Mouse (Mus musculus): ENCODE data around the gene Sgca. TPM values are rescaled to one million over a fixed set of nuclear protein-coding genes. Genes with fewer than 3 reads are reported as not detected.

The Sgca gene
- polyA plus RNA-seq (2014; fragmentation: Nextera tagmentation; extraction: Ambion mirVana), result 0.38 and 0.84 TPM in 2 replicates

GRCm38 (mm10) chr11:94976199-94976598 lies at the start of gene Sgca:
Sgca (minus strand) TSS chr11:94976327.
- 74% methylated on average over 5 of the region's 5 CpGs for WGBS
- H3K4me3 ChIP-seq (ENCODE audit: low read depth, low read length), result no peak within 1 kb of the TSS
- no peak for ATAC-seq (replicated peaks; ENCODE audit: insufficient number of reproducible peaks, low FRiP score, low TSS enrichment, low read depth)
- no peaks in the 10 kb centered on the region for H3K27me3 ChIP-seq (ENCODE audit: control insufficient read depth, insufficient read depth, low read length)
- no peak within 1 kb of the TSS for H3K9ac ChIP-seq (replicated peaks; ENCODE audit: low read length)
- H3K4me2 ChIP-seq (ENCODE audit: low read depth, low read length), result no peak within 1 kb of the TSS
- no peak for DNase-seq (ENCODE audit: low spot score)
- H3K27ac ChIP-seq (replicated peaks; ENCODE audit: low read depth, low read length), result no peak within 1 kb of the TSS
- H3K4me1 ChIP-seq (ENCODE audit: control insufficient read depth, insufficient read depth, low read length), result 0 out of 2 replicates have a peak, but pooled peaks cover 3% of the 10 kb centered on the region
- no peaks in the 10 kb centered on the region for H3K36me3 ChIP-seq (replicated peaks; ENCODE audit: control insufficient read depth, insufficient read depth, low read depth, low read length)
- no peaks in the 10 kb centered on the region for H3K9me3 ChIP-seq (replicated peaks; ENCODE audit: control insufficient read depth, low read length)

GRCm38 (mm10) chr11:95025227-95026012 lies 49.3 kb upstream of the Sgca start:
- DNase-seq (ENCODE audit: low spot score) (no peak), ATAC-seq (replicated peaks; ENCODE audit: insufficient number of reproducible peaks, low FRiP score, low TSS enrichment, low read depth) (no peak)
- no peaks in the 10 kb centered on the region; the same call in 1 of the 2 replicates for H3K4me1 ChIP-seq (ENCODE audit: control insufficient read depth, insufficient read depth, low read length)
- H3K27ac ChIP-seq (replicated peaks; ENCODE audit: low read depth, low read length), result no peak overlapping the region
- WGBS, result 89% methylated on average over 11 of the region's 11 CpGs
- H3K27me3 ChIP-seq (ENCODE audit: control insufficient read depth, insufficient read depth, low read length), result no peaks in the 10 kb centered on the region
- no peak overlapping the region for H3K4me3 ChIP-seq (ENCODE audit: low read depth, low read length)
- H3K9ac ChIP-seq (replicated peaks; ENCODE audit: low read length), result no peak overlapping the region
- H3K36me3 ChIP-seq (replicated peaks; ENCODE audit: control insufficient read depth, insufficient read depth, low read depth, low read length), result peaks cover 22% of the 10 kb centered on the region
- H3K4me2 ChIP-seq (ENCODE audit: low read depth, low read length), result no peak overlapping the region
- no peaks in the 10 kb centered on the region for H3K9me3 ChIP-seq (replicated peaks; ENCODE audit: control insufficient read depth, low read length)

GRCm38 (mm10) chr11:95024439-95025184 lies 48.5 kb upstream of the Sgca start:
- Histone ChIP-seq H3K27me3 (ENCODE audit: control insufficient read depth, insufficient read depth, low read length) (no peaks in the 10 kb centered on the region), H3K27ac (replicated peaks; ENCODE audit: low read depth, low read length) (no peak overlapping the region), H3K9ac (replicated peaks; ENCODE audit: low read length) (no peak overlapping the region), H3K9me3 (replicated peaks; ENCODE audit: control insufficient read depth, low read length) (no peaks in the 10 kb centered on the region), H3K4me2 (ENCODE audit: low read depth, low read length) (no peak overlapping the region), H3K4me3 (ENCODE audit: low read depth, low read length) (no peak overlapping the region), H3K36me3 (replicated peaks; ENCODE audit: control insufficient read depth, insufficient read depth, low read depth, low read length) (peaks cover 22% of the 10 kb centered on the region), H3K4me1 (ENCODE audit: control insufficient read depth, insufficient read depth, low read length) (no peaks in the 10 kb centered on the region; the same call in 1 of the 2 replicates)
- WGBS, result 77% methylated on average over 29 of the region's 29 CpGs
- no peak for DNase-seq (ENCODE audit: low spot score)
- no peak for ATAC-seq (replicated peaks; ENCODE audit: insufficient number of reproducible peaks, low FRiP score, low TSS enrichment, low read depth)

GRCm38 (mm10) chr11:95023481-95023880 lies 47.4 kb upstream of the Sgca start:
- Histone ChIP-seq H3K27me3 (ENCODE audit: control insufficient read depth, insufficient read depth, low read length) (no peaks in the 10 kb centered on the region), H3K9ac (replicated peaks; ENCODE audit: low read length) (no peak overlapping the region), H3K4me2 (ENCODE audit: low read depth, low read length) (no peak overlapping the region), H3K36me3 (replicated peaks; ENCODE audit: control insufficient read depth, insufficient read depth, low read depth, low read length) (peaks cover 22% of the 10 kb centered on the region), H3K9me3 (replicated peaks; ENCODE audit: control insufficient read depth, low read length) (no peaks in the 10 kb centered on the region), H3K4me3 (ENCODE audit: low read depth, low read length) (no peak overlapping the region), H3K4me1 (ENCODE audit: control insufficient read depth, insufficient read depth, low read length) (no peaks in the 10 kb centered on the region; the same call in 1 of the 2 replicates), H3K27ac (replicated peaks; ENCODE audit: low read depth, low read length) (no peak overlapping the region)
- 92% methylated on average over 9 of the region's 9 CpGs for WGBS
- DNase-seq (ENCODE audit: low spot score) (no peak), ATAC-seq (replicated peaks; ENCODE audit: insufficient number of reproducible peaks, low FRiP score, low TSS enrichment, low read depth) (no peak)

GRCm38 (mm10) chr11:95022237-95022992 lies 46.3 kb upstream of the Sgca start:
- Histone ChIP-seq H3K36me3 (replicated peaks; ENCODE audit: control insufficient read depth, insufficient read depth, low read depth, low read length) (peaks cover 22% of the 10 kb centered on the region), H3K27me3 (ENCODE audit: control insufficient read depth, insufficient read depth, low read length) (no peaks in the 10 kb centered on the region), H3K4me2 (ENCODE audit: low read depth, low read length) (no peak overlapping the region), H3K27ac (replicated peaks; ENCODE audit: low read depth, low read length) (no peak overlapping the region), H3K9ac (replicated peaks; ENCODE audit: low read length) (no peak overlapping the region), H3K9me3 (replicated peaks; ENCODE audit: control insufficient read depth, low read length) (no peaks in the 10 kb centered on the region), H3K4me1 (ENCODE audit: control insufficient read depth, insufficient read depth, low read length) (no peaks in the 10 kb centered on the region), H3K4me3 (ENCODE audit: low read depth, low read length) (no peak overlapping the region)
- WGBS, result 80% methylated on average over 10 of the region's 10 CpGs
- DNase-seq (ENCODE audit: low spot score) (no peak), ATAC-seq (replicated peaks; ENCODE audit: insufficient number of reproducible peaks, low FRiP score, low TSS enrichment, low read depth) (no peak)

- H3K9ac ChIP-seq (replicated peaks; ENCODE audit: low read length), result no peak overlapping the region
- no peaks in the 10 kb centered on the region for H3K27me3 ChIP-seq (ENCODE audit: control insufficient read depth, insufficient read depth, low read length)
- H3K4me2 ChIP-seq (ENCODE audit: low read depth, low read length), result no peak overlapping the region
- no peak overlapping the region for H3K27ac ChIP-seq (replicated peaks; ENCODE audit: low read depth, low read length)
- no peak overlapping the region for H3K4me3 ChIP-seq (ENCODE audit: low read depth, low read length)
- 75% methylated on average over 3 of the region's 3 CpGs for WGBS
- DNase-seq (ENCODE audit: low spot score) (no peak), ATAC-seq (replicated peaks; ENCODE audit: insufficient number of reproducible peaks, low FRiP score, low TSS enrichment, low read depth) (no peak)
- peaks cover 2% of the 10 kb centered on the region for H3K36me3 ChIP-seq (replicated peaks; ENCODE audit: control insufficient read depth, insufficient read depth, low read depth, low read length)
- no peaks in the 10 kb centered on the region for H3K9me3 ChIP-seq (replicated peaks; ENCODE audit: control insufficient read depth, low read length)
- H3K4me1 ChIP-seq (ENCODE audit: control insufficient read depth, insufficient read depth, low read length), result peaks cover 7% of the 10 kb centered on the region
Observed at GRCm38 (mm10) chr11:95015484-95015883, 39.4 kb upstream of the Sgca start.

GRCm38 (mm10) chr11:95012487-95012886 lies 36.4 kb upstream of the Sgca start:
- H3K4me2 ChIP-seq (ENCODE audit: low read depth, low read length), result peak overlapping the region; percentile 4; the same call in 1 of the 2 replicates
- no peaks in the 10 kb centered on the region for H3K9me3 ChIP-seq (replicated peaks; ENCODE audit: control insufficient read depth, low read length)
- no peak for ATAC-seq (replicated peaks; ENCODE audit: insufficient number of reproducible peaks, low FRiP score, low TSS enrichment, low read depth)
- H3K4me1 ChIP-seq (ENCODE audit: control insufficient read depth, insufficient read depth, low read length), result peaks cover 8% of the 10 kb centered on the region
- no peak overlapping the region for H3K9ac ChIP-seq (replicated peaks; ENCODE audit: low read length)
- WGBS, result 54% methylated on average over 3 of the region's 3 CpGs
- no peak for DNase-seq (ENCODE audit: low spot score)
- H3K36me3 ChIP-seq (replicated peaks; ENCODE audit: control insufficient read depth, insufficient read depth, low read depth, low read length), result peaks cover 2% of the 10 kb centered on the region; the same call in 1 of the 2 replicates
- H3K4me3 ChIP-seq (ENCODE audit: low read depth, low read length), result no peak overlapping the region
- H3K27me3 ChIP-seq (ENCODE audit: control insufficient read depth, insufficient read depth, low read length), result no peaks in the 10 kb centered on the region
- no peak overlapping the region for H3K27ac ChIP-seq (replicated peaks; ENCODE audit: low read depth, low read length)
